Mouse (Mus musculus) lung, postnatal 0 days (tissue): ENCODE results near the gene Lrrc34.

ENCODE experiments used
- CTCF ChIP-seq: IDR thresholded peaks from 2 replicates; pipeline ENCODE4 v1.5.1; 2016; ENCODE audit warnings: antibody characterized with exemption, mild to moderate bottlenecking
- EP300 ChIP-seq: IDR thresholded peaks from 2 replicates; pipeline ENCODE4 v1.6.1; 2016; ENCODE audit warnings: antibody characterized with exemption, mild to moderate bottlenecking, control low read depth

DNA sequence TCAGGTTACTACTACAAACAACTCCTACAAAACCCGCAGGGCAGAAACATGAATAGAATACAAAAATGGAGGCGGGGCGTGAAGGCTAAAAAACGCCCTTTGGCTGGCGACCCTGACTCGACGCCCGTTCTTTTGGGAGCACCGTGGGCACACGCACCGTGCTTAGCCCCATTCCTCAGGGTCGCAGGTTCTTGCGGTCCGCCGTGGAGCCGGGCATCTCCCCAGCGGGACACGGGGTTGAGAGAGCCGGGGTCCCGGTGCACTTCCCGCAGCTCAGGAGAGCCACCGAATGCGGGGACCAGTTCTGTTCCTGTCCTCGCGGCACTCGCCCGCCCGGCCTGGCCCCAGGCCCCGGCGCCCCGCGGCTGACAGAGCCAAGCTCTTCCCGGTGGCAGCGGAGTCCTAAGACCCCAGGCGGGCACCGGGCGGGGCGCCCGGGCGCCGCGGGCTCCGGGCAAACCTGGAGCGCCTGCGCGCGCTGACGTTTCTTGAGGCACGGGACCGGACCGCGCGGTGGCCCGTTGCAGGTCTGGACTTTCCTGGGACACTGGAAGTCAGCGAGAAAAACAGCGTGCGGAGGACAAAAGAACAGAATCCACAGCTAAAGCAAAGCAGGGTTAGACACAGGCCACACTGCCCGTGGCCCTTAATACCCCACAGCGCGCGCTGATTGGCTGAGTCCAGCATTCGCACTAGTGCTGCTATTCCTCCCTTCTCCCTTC, 52.4 kb downstream of the Lrrc34 start:
- TF ChIP-seq EP300 (no peak), CTCF (no peak)
